Mouse (Mus musculus) stomach, embryonic 14.5 days (tissue): ENCODE data around the gene Cd300lf. TPM values are rescaled to one million over a fixed set of nuclear protein-coding genes. Genes with fewer than 3 reads are reported as not detected.

Source experiments
- ATAC-seq: fragments of 200-750 bp; cut with Nextera tagmentation; 2 replicates; pipeline ENCODE4 v1.8.0; 2017; ENCODE audit warnings: low read depth, moderate TSS enrichment; ENCODE audit not compliant: insufficient number of reproducible peaks, insufficient read depth, low FRiP score
- H3K27ac ChIP-seq: fragments of 300-500 bp; sonication (generic); 2 replicates; pipeline ENCODE4 v1.5.1; 2014; ENCODE audit warnings: mild to moderate bottlenecking, low read length, moderate library complexity, mixed read lengths
- H3K27me3 ChIP-seq: fragments of 300-500 bp; sonication (generic); 2 replicates; pipeline ENCODE4 v1.6.1; 2014; ENCODE audit warnings: low read length, control low read depth, mixed read lengths; ENCODE audit not compliant: control insufficient read depth, insufficient read depth
- H3K36me3 ChIP-seq: fragments of 300-500 bp; sonication (generic); 2 replicates; pipeline ENCODE4 v1.6.1; 2014; ENCODE audit warnings: mild to moderate bottlenecking, control low read depth, low read length, moderate library complexity, mixed read lengths; ENCODE audit not compliant: control insufficient read depth, insufficient read depth
- H3K4me1 ChIP-seq: fragments of 300-500 bp; sonication (generic); 2 replicates; pipeline ENCODE4 v1.6.1; 2014; ENCODE audit warnings: low read length, control low read depth, mixed read lengths; ENCODE audit not compliant: control insufficient read depth, insufficient read depth
- H3K4me2 ChIP-seq: fragments of 300-500 bp; sonication (generic); replicated peaks from 2 replicates; pipeline ENCODE4 v1.6.1; 2014; ENCODE audit warnings: low read depth, low read length, control low read depth
- H3K4me3 ChIP-seq: fragments of 300-500 bp; sonication (generic); 2 replicates; pipeline ENCODE4 v1.5.1; 2014; ENCODE audit warnings: low read depth, low read length, control low read depth
- H3K9ac ChIP-seq: fragments of 300-500 bp; sonication (generic); replicated peaks from 2 replicates; pipeline ENCODE4 v1.6.1; 2014; ENCODE audit warnings: low read depth, mild to moderate bottlenecking, control low read depth, low read length, moderate library complexity, mixed read lengths
- H3K9me3 ChIP-seq: fragments of 300-500 bp; sonication (generic); 2 replicates; pipeline ENCODE4 v1.6.1; 2016; ENCODE audit warnings: low read depth, low read length, control low read depth; ENCODE audit not compliant: control insufficient read depth
- WGBS: fragments of 180-500 bp; shearing (Covaris S2); extraction: QIAGEN DNeasy Blood & Tissue Kit; methylation state at CpG from one replicate; pipeline ENCODE4 v1.1.7; 2014; 5-methylcytosine and 5-hydroxymethylcytosine counted together
- polyA plus RNA-seq: library from polyadenylated mRNA; unstranded; fragments of >200 nt; fragmentation: Nextera tagmentation; extraction: Ambion mirVana; gene quantifications from 2 replicates; pipeline ENCODE4 v1.2.1, GENCODE M21; 2014

Gene Cd300lf
- 0.33 and 0.48 TPM in 2 replicates for polyA plus RNA-seq

GRCm38 (mm10) chr11:115133800-115134199, at the start of gene Cd300lf:
Cd300lf (minus strand) TSS chr11:115133992.
- Histone ChIP-seq H3K9ac (no peak within 1 kb of the TSS), H3K27me3 (no peaks in the 10 kb centered on the region), H3K4me3 (no peak within 1 kb of the TSS), H3K9me3 (no peaks in the 10 kb centered on the region), H3K27ac (no peak within 1 kb of the TSS), H3K4me1 (no peaks in the 10 kb centered on the region), H3K4me2 (no peak within 1 kb of the TSS), H3K36me3 (no peaks in the 10 kb centered on the region)
- 75% methylated on average over 8 of the region's 8 CpGs for whole genome bisulfite sequencing
- ATAC-seq = no peak

- H3K27ac ChIP-seq = no peak overlapping the region
- 19% methylated on average over 12 of the region's 12 CpGs for WGBS
- peaks cover 23% of the 10 kb centered on the region for H3K4me1 ChIP-seq
- no peaks in the 10 kb centered on the region for H3K27me3 ChIP-seq
- no peak overlapping the region for H3K9ac ChIP-seq
- no peak for ATAC-seq
- no peaks in the 10 kb centered on the region for H3K9me3 ChIP-seq
- H3K36me3 ChIP-seq = no peaks in the 10 kb centered on the region; the same call in 1 of the 2 replicates
- H3K4me3 ChIP-seq = no peak overlapping the region
- no peak overlapping the region for H3K4me2 ChIP-seq
These were observed 48.3 kb upstream of the Cd300lf start for GRCm38 (mm10) chr11:115181913-115182638.

- H3K4me3 ChIP-seq = no peak overlapping the region
- no peaks in the 10 kb centered on the region for H3K27me3 ChIP-seq
- H3K4me1 ChIP-seq = peaks cover 38% of the 10 kb centered on the region
- no peaks in the 10 kb centered on the region for H3K9me3 ChIP-seq
- no peaks in the 10 kb centered on the region; the same call in 1 of the 2 replicates for H3K36me3 ChIP-seq
- WGBS = 64% methylated on average over 6 of the region's 6 CpGs
- no peak overlapping the region for H3K4me2 ChIP-seq
- ATAC-seq = no peak
- H3K9ac ChIP-seq = no peak overlapping the region
- H3K27ac ChIP-seq = no peak overlapping the region
These were observed 46.1 kb upstream of the Cd300lf start for GRCm38 (mm10) chr11:115179881-115180280.

GRCm38 (mm10) chr11:115179191-115179590, 45.4 kb upstream of the Cd300lf start:
- no peak overlapping the region for H3K9ac ChIP-seq
- 69% methylated on average over 6 of the region's 6 CpGs for WGBS
- H3K27me3 ChIP-seq = no peaks in the 10 kb centered on the region
- H3K9me3 ChIP-seq = no peaks in the 10 kb centered on the region
- peak overlapping the region; percentile 33; the same call in 1 of the 2 replicates for H3K27ac ChIP-seq
- no peak overlapping the region for H3K4me2 ChIP-seq
- no peaks in the 10 kb centered on the region; the same call in 1 of the 2 replicates for H3K36me3 ChIP-seq
- no peak for ATAC-seq
- H3K4me1 ChIP-seq = peaks cover 43% of the 10 kb centered on the region
- no peak overlapping the region for H3K4me3 ChIP-seq

GRCm38 (mm10) chr11:115178766-115179165, 45.0 kb upstream of the Cd300lf start:
- H3K4me3 ChIP-seq = no peak overlapping the region
- 47% methylated on average over 2 of the region's 2 CpGs for WGBS
- no peaks in the 10 kb centered on the region; the same call in 1 of the 2 replicates for H3K36me3 ChIP-seq
- H3K9me3 ChIP-seq = no peaks in the 10 kb centered on the region
- H3K27ac ChIP-seq = peak overlapping the region; percentile 33; the same call in 1 of the 2 replicates
- H3K9ac ChIP-seq = no peak overlapping the region
- ATAC-seq = no peak
- H3K4me1 ChIP-seq = peaks cover 47% of the 10 kb centered on the region
- H3K4me2 ChIP-seq = no peak overlapping the region
- no peaks in the 10 kb centered on the region for H3K27me3 ChIP-seq

GRCm38 (mm10) chr11:115177559-115178195, 43.9 kb upstream of the Cd300lf start:
- peaks cover 58% of the 10 kb centered on the region for H3K4me1 ChIP-seq
- peak overlapping the region; percentile 66; the same call in 1 of the 2 replicates for H3K27ac ChIP-seq
- 16% methylated on average over 10 of the region's 10 CpGs for WGBS
- H3K4me3 ChIP-seq = no peak overlapping the region
- H3K27me3 ChIP-seq = no peaks in the 10 kb centered on the region
- peak; percentile 34 for ATAC-seq
- no peak overlapping the region for H3K9ac ChIP-seq
- peak overlapping the region; percentile 32 for H3K4me2 ChIP-seq
- no peaks in the 10 kb centered on the region; the same call in 1 of the 2 replicates for H3K36me3 ChIP-seq
- no peaks in the 10 kb centered on the region for H3K9me3 ChIP-seq

GRCm38 (mm10) chr11:115176399-115177190, 42.8 kb upstream of the Cd300lf start:
- 0 out of 2 replicates have a peak overlapping the region, but pooled peaks have one; percentile 6 for H3K9ac ChIP-seq
- H3K27me3 ChIP-seq = no peaks in the 10 kb centered on the region
- 55% methylated on average over 24 of the region's 24 CpGs for WGBS
- H3K9me3 ChIP-seq = no peaks in the 10 kb centered on the region
- H3K4me2 ChIP-seq = peak overlapping the region; percentile 32; the same call in 1 of the 2 replicates
- H3K4me1 ChIP-seq = peaks cover 68% of the 10 kb centered on the region
- peak overlapping the region; percentile 52; the same call in 1 of the 2 replicates for H3K27ac ChIP-seq
- H3K36me3 ChIP-seq = no peaks in the 10 kb centered on the region; the same call in 1 of the 2 replicates
- ATAC-seq = no peak
- H3K4me3 ChIP-seq = no peak overlapping the region
